Mouse (Mus musculus) stomach, postnatal 0 days (tissue): ENCODE results near the gene Fam181a.

Experiments used
- CTCF ChIP-seq: IDR thresholded peaks from 2 replicates; pipeline ENCODE4 v1.5.1; 2016; ENCODE audit warnings: antibody characterized with exemption, low read depth, mild to moderate bottlenecking, moderate library complexity
- EP300 ChIP-seq: optimal IDR thresholded peaks from 2 replicates; pipeline ENCODE3; 2016; ENCODE audit warnings: antibody characterized with exemption

DNA sequence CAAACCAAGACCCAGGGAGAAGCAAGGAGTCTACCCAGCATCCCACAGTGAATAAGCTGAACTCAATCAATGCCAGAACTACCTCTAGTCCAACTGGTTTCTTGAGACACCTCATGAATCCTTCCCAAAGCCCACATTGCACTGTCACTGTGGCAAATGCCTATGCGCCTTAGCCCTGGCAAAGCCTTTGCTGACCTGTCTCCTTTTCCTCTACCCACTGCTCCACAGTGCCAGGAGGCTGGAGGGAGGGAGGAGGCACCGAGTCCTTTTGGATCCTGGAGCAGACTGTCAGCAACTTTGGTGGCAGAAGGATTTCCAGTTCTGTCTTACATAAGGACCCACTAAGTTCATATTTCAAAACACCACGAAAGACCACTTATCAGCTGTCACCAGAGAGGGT lies 27.4 kb upstream of the Fam181a start:
- TF ChIP-seq CTCF (no peak), EP300 (no peak)
